Comparison of ENCODE assay signal across 25 mouse cellular contexts in genomic region chr10:56096757-56097156, GRCm38 (mm10). TPM values are rescaled to one million over a fixed set of nuclear protein-coding genes. Genes with fewer than 3 reads are reported as not detected.
A peak's percentile ranks its signal among the peaks of the same experiment; 100 is the strongest.
DNase-seq lines count a peak whose midpoint lies in the region; ATAC-seq and TF ChIP-seq lines count a peak whose summit lies in the region.
"Had no signal": no experiment of that assay in that cellular context is flagged by ENCODE, and none has a peak within 500 bp of the region (broad histone marks: within the 10 kb centered on the region; RNA-seq: fewer than 3 reads in every experiment).

No protein-coding gene starts in this region.

- no peak overlapping the region for H3K27ac ChIP-seq in forebrain, embryonic 12.5 days
- H3K27ac ChIP-seq in forebrain, embryonic 10.5 days, result no peak overlapping the region
- H3K27ac ChIP-seq in forebrain, embryonic 14.5 days (ENCODE audit: low read depth, low read length), result no peak overlapping the region
- no peak overlapping the region for H3K27ac ChIP-seq in forebrain, postnatal 0 days (ENCODE audit: low read depth, low read length)
- H3K27ac ChIP-seq in forebrain, embryonic 16.5 days (ENCODE audit: low read length), result no peak overlapping the region
- H3K27ac ChIP-seq: embryonic facial prominence, embryonic 13.5 days; embryonic facial prominence, embryonic 15.5 days had no signal

- H3K4me1 ChIP-seq in forebrain, embryonic 12.5 days, result no peaks in the 10 kb centered on the region
- H3K4me1 ChIP-seq in forebrain, embryonic 10.5 days, result no peaks in the 10 kb centered on the region
- H3K4me1 ChIP-seq in forebrain, embryonic 14.5 days (ENCODE audit: control insufficient read depth, insufficient read depth, low read length), result no peaks in the 10 kb centered on the region
- no peaks in the 10 kb centered on the region for H3K4me1 ChIP-seq in forebrain, postnatal 0 days (ENCODE audit: insufficient read depth)
- no peaks in the 10 kb centered on the region for H3K4me1 ChIP-seq in forebrain, embryonic 16.5 days (replicated peaks; ENCODE audit: control insufficient read depth, insufficient read depth, low read length)
- H3K4me1 ChIP-seq: embryonic facial prominence, embryonic 13.5 days; embryonic facial prominence, embryonic 15.5 days had no signal

- H3K9me3 ChIP-seq in forebrain, embryonic 12.5 days, result no peaks in the 10 kb centered on the region
- H3K9me3 ChIP-seq in forebrain, embryonic 10.5 days, result no peaks in the 10 kb centered on the region
- H3K9me3 ChIP-seq in forebrain, embryonic 14.5 days (replicated peaks; ENCODE audit: control insufficient read depth, low read length), result no peaks in the 10 kb centered on the region
- no peaks in the 10 kb centered on the region for H3K9me3 ChIP-seq in forebrain, postnatal 0 days (ENCODE audit: low read length)
- H3K9me3 ChIP-seq in forebrain, embryonic 16.5 days (ENCODE audit: control insufficient read depth, low read length), result no peaks in the 10 kb centered on the region
- H3K9me3 ChIP-seq: embryonic facial prominence, embryonic 13.5 days; embryonic facial prominence, embryonic 15.5 days; G1E had no signal

- TF ChIP-seq CTCF in forebrain, postnatal 0 days (IDR thresholded peaks at IDR 0.05; ENCODE audit: low read depth), result no peak

- no peaks in the 10 kb centered on the region for H3K36me3 ChIP-seq in forebrain, embryonic 12.5 days (replicated peaks)
- H3K36me3 ChIP-seq in forebrain, embryonic 10.5 days (replicated peaks), result no peaks in the 10 kb centered on the region
- H3K36me3 ChIP-seq in forebrain, embryonic 14.5 days (ENCODE audit: control insufficient read depth, insufficient read depth, low read length), result no peaks in the 10 kb centered on the region
- no peaks in the 10 kb centered on the region for H3K36me3 ChIP-seq in forebrain, postnatal 0 days (ENCODE audit: insufficient read depth)
- no peaks in the 10 kb centered on the region for H3K36me3 ChIP-seq in forebrain, embryonic 16.5 days (ENCODE audit: control insufficient read depth, insufficient read depth)
- H3K36me3 ChIP-seq: embryonic facial prominence, embryonic 13.5 days; embryonic facial prominence, embryonic 15.5 days; G1E had no signal

- no peak for DNase-seq in forebrain, embryonic 10.5 days (ENCODE audit: extremely low spot score, low spot score)
- peak; percentile 52 for DNase-seq in forebrain, embryonic 14.5 days (ENCODE audit: low spot score)
- DNase-seq in forebrain, postnatal 0 days, result no peak
- DNase-seq in urinary bladder, postnatal 10 days (ENCODE audit: low spot score), result no peak
- DNase-seq: adrenal gland, adult 8-10 months; adrenal gland, postnatal 14 days; adrenal gland, postnatal 36 days; B cell, adult 2 months; cerebellum, adult 11 months; cerebellum, adult 18-20 months; cerebellum, adult 8-10 months; cerebellum, adult 9-11 months; cerebellum, postnatal 14 days; cerebellum, postnatal 36 days; embryo, embryonic 11 days had no signal

- no peak overlapping the region for H3K4me2 ChIP-seq in forebrain, embryonic 12.5 days
- no peak overlapping the region for H3K4me2 ChIP-seq in forebrain, embryonic 14.5 days (ENCODE audit: low read length)
- no peak overlapping the region for H3K4me2 ChIP-seq in forebrain, postnatal 0 days (ENCODE audit: low read depth)
- no peak overlapping the region for H3K4me2 ChIP-seq in forebrain, embryonic 16.5 days (ENCODE audit: low read length)
- H3K4me2 ChIP-seq: embryonic facial prominence, embryonic 13.5 days; embryonic facial prominence, embryonic 15.5 days had no signal

- no peak overlapping the region for H3K9ac ChIP-seq in forebrain, embryonic 12.5 days
- no peak overlapping the region for H3K9ac ChIP-seq in forebrain, embryonic 14.5 days (ENCODE audit: low read length)
- H3K9ac ChIP-seq in forebrain, postnatal 0 days, result no peak overlapping the region
- no peak overlapping the region for H3K9ac ChIP-seq in forebrain, embryonic 16.5 days (replicated peaks; ENCODE audit: low read depth, low read length)
- H3K9ac ChIP-seq: embryonic facial prominence, embryonic 13.5 days; embryonic facial prominence, embryonic 15.5 days had no signal

- 0 out of 2 replicates have a peak, but pooled peaks have one; percentile 30 for ATAC-seq in forebrain, embryonic 12.5 days (ENCODE audit: low FRiP score)
- peak; percentile 80 for ATAC-seq in forebrain, embryonic 14.5 days
- ATAC-seq in forebrain, postnatal 0 days, result no peak
- peak; percentile 71 for ATAC-seq in forebrain, embryonic 16.5 days
- ATAC-seq: activated CD4-positive, CD25-positive, alpha-beta regulatory T cell, adult 4 months; CD4-positive, CD25-positive, alpha-beta regulatory T cell, adult 4 months; Patski had no signal

- no peak overlapping the region for H3K4me3 ChIP-seq in forebrain, embryonic 12.5 days (replicated peaks)
- no peak overlapping the region for H3K4me3 ChIP-seq in forebrain, embryonic 10.5 days
- H3K4me3 ChIP-seq in forebrain, embryonic 14.5 days (ENCODE audit: low read depth, low read length), result no peak overlapping the region
- H3K4me3 ChIP-seq in forebrain, postnatal 0 days (ENCODE audit: low read depth, low read length), result no peak overlapping the region
- H3K4me3 ChIP-seq in forebrain, embryonic 16.5 days (replicated peaks; ENCODE audit: low read length), result no peak overlapping the region
- H3K4me3 ChIP-seq: embryonic facial prominence, embryonic 13.5 days; embryonic facial prominence, embryonic 15.5 days; erythroblast, embryonic 14.5 days had no signal

- H3K27me3 ChIP-seq in forebrain, embryonic 12.5 days, result no peaks in the 10 kb centered on the region
- no peaks in the 10 kb centered on the region for H3K27me3 ChIP-seq in forebrain, embryonic 10.5 days (ENCODE audit: poor library complexity, severe bottlenecking)
- H3K27me3 ChIP-seq in forebrain, embryonic 14.5 days (replicated peaks; ENCODE audit: control insufficient read depth, insufficient read depth, low read length), result no peaks in the 10 kb centered on the region
- H3K27me3 ChIP-seq in forebrain, postnatal 0 days (ENCODE audit: insufficient read depth, low read length), result no peaks in the 10 kb centered on the region
- H3K27me3 ChIP-seq in forebrain, embryonic 16.5 days (replicated peaks; ENCODE audit: control insufficient read depth, insufficient read depth, low read length), result no peaks in the 10 kb centered on the region
- H3K27me3 ChIP-seq: CH12.LX; embryonic facial prominence, embryonic 13.5 days; embryonic facial prominence, embryonic 15.5 days; Patski had no signal

RNA-seq across cellular contexts. Expression of gene Msl3l2, which starts 10.0 kb away (rescaled TPM):
- polyA plus RNA-seq in forebrain, embryonic 12.5 days (2016; fragmentation: Nextera tagmentation; extraction: Ambion mirVana), result 10.3 and 10.4 TPM in 2 replicates
- 5.7 and 6.1 TPM in 2 replicates for polyA plus RNA-seq in forebrain, embryonic 10.5 days (2016; fragmentation: Nextera tagmentation; extraction: Ambion mirVana)
- polyA plus RNA-seq in forebrain, embryonic 14.5 days (2014; fragmentation: Nextera tagmentation; extraction: Ambion mirVana), result 9.5 and 11.7 TPM in 2 replicates
- 17.2 and 18.9 TPM in 2 replicates for total RNA-seq in forebrain, postnatal 0 days (2014; rRNA removed)
- 13.6 and 14.9 TPM in 2 replicates for polyA plus RNA-seq in forebrain, postnatal 0 days (2015; fragmentation: Nextera tagmentation; extraction: Ambion mirVana)
- 10.8 TPM in 2 replicates for polyA plus RNA-seq in forebrain, embryonic 16.5 days (2015; fragmentation: Nextera tagmentation; extraction: Ambion mirVana)
- total RNA-seq: G1E had no signal
- polyA plus RNA-seq: G1E had no signal
